Mouse (Mus musculus) lung, adult 2 months (tissue): ENCODE data around the gene Get4.

ENCODE experiments used
- CTCF ChIP-seq: fragments of 200-500 bp; IDR thresholded peaks from 2 replicates; pipeline ENCODE4 v1.5.1; 2011; ENCODE audit warnings: mild to moderate bottlenecking, low read length, control low read depth; ENCODE audit not compliant: insufficient read depth
- POLR2A ChIP-seq: fragments of 200-500 bp; IDR thresholded peaks from 2 replicates; pipeline ENCODE4 v1.6.1; 2011; ENCODE audit warnings: low read depth, mild to moderate bottlenecking, control low read depth, low read length, borderline replicate concordance; ENCODE audit errors: extremely low read depth

DNA sequence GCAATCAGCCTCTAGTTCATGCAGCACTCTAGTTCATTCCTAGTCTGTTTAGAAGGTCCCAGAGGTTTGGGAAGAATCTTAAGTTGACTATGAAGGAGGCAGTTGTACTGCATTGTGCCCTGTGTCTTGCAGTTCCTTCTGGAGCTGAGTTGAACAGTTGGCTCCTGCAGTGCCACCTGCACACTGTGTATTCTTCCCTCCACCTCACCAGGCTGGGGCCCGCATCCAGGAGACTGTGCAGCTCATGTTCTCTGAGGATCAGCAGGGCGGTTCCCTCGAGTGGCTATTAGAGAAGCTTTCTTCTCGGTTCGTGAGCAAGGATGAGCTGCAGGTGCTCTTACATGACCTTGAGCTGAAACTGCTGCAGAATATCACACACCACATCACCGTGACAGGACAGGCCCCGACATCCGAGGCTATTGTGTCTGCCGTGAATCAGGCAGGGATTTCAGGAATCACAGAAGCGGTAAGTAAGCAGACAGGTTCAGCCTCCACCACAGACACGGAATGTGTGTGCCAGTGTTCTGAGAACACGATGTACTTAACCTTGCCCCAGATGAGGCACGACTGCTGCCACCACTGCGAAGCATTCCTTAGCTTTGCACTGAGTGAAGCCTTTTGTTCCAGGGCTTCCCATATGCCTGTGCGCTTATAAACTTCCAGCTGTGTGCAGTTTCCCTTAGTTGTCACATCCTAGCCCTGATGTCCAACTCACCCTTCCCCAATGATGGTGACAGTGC lies 10.9 kb upstream of the Get4 start:
- TF ChIP-seq POLR2A, result no peak
- TF ChIP-seq CTCF, result no peak
